Mouse (Mus musculus) cortical plate, adult 2 months (tissue): Measurements from ENCODE around the gene Ndufb8. TPM values are rescaled to one million over a fixed set of nuclear protein-coding genes. Genes with fewer than 3 reads are reported as not detected.

Experiments
- H3K27ac ChIP-seq: fragments of 200-500 bp; 2 replicates; pipeline ENCODE4 v1.5.1; 2012; ENCODE audit warnings: low read length, control low read depth, inconsistent platforms; ENCODE audit not compliant: insufficient read depth
- H3K4me1 ChIP-seq: fragments of 200-500 bp; 2 replicates; pipeline ENCODE4 v1.6.1; 2011; ENCODE audit warnings: low read length; ENCODE audit not compliant: control insufficient read depth, insufficient read depth
- H3K4me3 ChIP-seq: fragments of 200-500 bp; 2 replicates; pipeline ENCODE4 v1.5.1; 2011; ENCODE audit warnings: mild to moderate bottlenecking, low read length, control low read depth; ENCODE audit not compliant: insufficient read depth
- CTCF ChIP-seq: fragments of 200-500 bp; IDR thresholded peaks from 2 replicates; pipeline ENCODE4 v1.5.1; 2011; ENCODE audit warnings: mild to moderate bottlenecking, control low read depth, low read length; ENCODE audit not compliant: insufficient read depth; ENCODE audit errors: extremely low read depth
- POLR2A ChIP-seq: fragments of 200-500 bp; IDR thresholded peaks from 2 replicates; pipeline ENCODE4 v1.6.1; 2011; ENCODE audit warnings: mild to moderate bottlenecking, low read length, control low read depth; ENCODE audit not compliant: insufficient read depth; ENCODE audit errors: extremely low read depth
- polyA plus RNA-seq: library from polyadenylated mRNA; depleted of rRNA; stranded (reverse); fragments of >200 nt; gene quantifications from 2 replicates; pipeline ENCODE4 v1.2.3, GENCODE M21; 2012

Ndufb8 gene
- polyA plus RNA-seq, 1 experiment: 586 TPM

DNA sequence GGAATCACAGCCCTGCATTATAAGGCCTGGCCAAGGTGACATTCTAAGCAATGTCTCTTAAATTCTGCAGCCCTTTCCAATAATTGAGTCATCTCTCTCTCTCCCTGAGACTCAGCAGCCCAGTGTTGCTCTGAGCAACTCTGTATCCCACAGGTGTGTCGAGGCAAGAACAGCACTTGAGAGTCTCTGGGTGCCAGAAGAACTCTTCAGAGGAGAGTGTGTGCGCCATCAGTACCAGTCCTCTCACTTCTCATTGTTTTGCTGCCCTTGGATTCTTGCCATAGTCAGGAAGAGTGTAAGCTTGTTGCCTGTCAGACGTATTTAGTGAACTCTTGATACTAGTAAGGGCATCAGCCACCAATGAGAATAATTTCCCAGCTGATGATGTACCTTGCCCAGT lies 12.5 kb upstream of the Ndufb8 start:
- no peak overlapping the region for H3K4me3 ChIP-seq

DNA sequence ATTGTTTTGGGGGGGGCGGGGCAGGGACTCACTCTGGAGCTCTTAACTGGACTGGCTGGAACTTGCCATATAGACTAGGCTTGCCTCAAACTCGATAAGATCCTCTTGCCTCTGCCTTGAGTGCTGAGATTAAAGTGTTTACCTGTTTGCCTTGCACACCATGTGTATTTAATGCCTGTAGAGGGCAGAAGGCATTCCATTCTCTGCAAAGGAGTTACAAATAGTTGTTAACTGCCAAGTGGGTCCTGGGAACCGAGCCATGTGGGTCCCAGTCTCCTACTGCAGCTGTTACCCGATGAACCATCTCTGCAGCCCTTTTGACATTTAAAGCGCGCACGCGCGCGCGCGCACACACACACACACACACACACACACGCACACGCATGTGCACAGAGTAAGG lies 8.8 kb upstream of the Ndufb8 start:
- Histone ChIP-seq H3K4me1 (peaks cover 3% of the 10 kb centered on the region; the same call in 1 of the 2 replicates), H3K4me3 (no peak overlapping the region), H3K27ac (no peak overlapping the region)
- TF ChIP-seq POLR2A (no peak), CTCF (no peak)

More for the DNA sequence above, 12.5 kb upstream of the Ndufb8 start:
- Histone ChIP-seq H3K4me1 (peaks cover 3% of the 10 kb centered on the region; the same call in 1 of the 2 replicates), H3K27ac (no peak overlapping the region)
- TF ChIP-seq CTCF (no peak), POLR2A (no peak)

DNA sequence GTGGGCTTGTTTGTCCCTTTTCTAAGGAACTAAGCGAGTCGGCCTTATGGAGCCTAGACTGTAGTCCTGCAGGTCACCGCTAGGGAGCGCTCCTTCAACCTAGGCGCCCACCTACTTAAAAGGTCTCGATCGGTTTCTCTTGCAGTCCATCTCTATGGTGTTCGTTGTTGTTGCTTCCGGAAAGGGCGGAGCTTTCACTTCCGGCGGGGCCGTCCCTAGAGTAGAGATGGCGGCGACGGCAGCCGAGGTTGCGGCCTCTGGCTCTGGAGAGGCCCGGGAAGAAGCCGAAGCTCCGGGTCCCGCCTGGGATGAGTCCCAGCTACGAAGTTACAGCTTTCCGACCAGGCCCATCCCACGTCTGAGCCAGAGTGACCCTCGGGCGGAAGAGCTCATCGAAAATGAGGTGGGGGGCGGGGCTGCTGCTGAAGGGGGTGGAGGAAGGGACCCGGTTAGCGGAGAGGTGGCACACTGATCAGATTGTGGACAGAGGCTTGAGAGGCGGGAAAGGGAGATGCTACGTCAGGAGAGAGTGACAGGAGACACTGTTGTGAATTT lies 7.5 kb upstream of the Ndufb8 start, which contains the start of gene Hif1an:
TSS of gene Hif1an (plus strand) at position 199 of the 555 bp plus-strand sequence.
- Histone ChIP-seq H3K27ac (no peak within 1 kb of the TSS), H3K4me3 (peak within 1 kb of the TSS; percentile 90), H3K4me1 (peaks cover 3% of the 10 kb centered on the region; the same call in 1 of the 2 replicates)
- TF ChIP-seq POLR2A (peak; percentile 37; the same call in 1 of the 2 replicates), CTCF (peak; percentile 80)

DNA sequence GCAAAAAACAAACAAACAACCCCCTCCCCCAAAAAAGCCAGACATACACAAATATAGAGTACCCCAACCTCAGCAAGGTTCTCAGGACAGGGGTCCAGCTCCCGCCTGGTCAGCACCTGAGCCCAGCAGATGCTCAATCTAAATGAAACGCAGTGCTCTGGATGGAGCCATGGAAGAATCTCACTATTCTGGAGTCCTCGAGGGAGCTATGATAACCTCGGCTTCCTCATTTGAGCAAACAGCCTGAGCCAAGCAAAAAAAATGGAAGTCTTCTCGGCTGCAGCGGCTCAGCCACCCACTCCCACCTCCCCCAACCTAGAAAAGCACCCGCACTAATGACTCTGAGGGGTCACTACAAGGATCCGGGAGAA lies 765 bp downstream of the Ndufb8 start:
- Histone ChIP-seq H3K4me3 (peak overlapping the region; percentile 99), H3K4me1 (no peaks in the 10 kb centered on the region), H3K27ac (peak overlapping the region; percentile 76; the same call in 1 of the 2 replicates)
- TF ChIP-seq POLR2A (no peak), CTCF (no peak)

DNA sequence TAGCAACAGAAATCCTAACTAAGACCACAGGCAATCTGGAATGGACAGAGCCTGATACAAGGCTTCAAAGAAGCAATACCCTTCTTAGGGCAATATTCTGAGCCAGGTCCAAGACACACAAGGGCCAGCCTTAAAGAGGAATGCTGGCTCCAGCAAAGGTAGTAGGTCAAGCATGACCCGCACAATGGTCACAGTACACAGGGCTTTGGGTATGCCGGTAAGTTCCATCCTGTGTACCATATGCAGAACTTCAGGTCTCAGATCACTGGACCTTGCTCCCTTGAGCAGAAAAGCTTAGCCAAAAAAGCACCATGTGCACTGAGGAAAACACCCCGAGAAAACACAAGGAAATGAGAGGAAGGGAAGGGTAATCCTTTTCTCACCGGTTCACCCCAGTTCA lies 2.0 kb downstream of the Ndufb8 start:
- Histone ChIP-seq H3K4me1 (no peaks in the 10 kb centered on the region), H3K4me3 (peak overlapping the region; percentile 99; the same call in 1 of the 2 replicates)
- no peak for TF ChIP-seq CTCF
- no peak for TF ChIP-seq POLR2A

DNA sequence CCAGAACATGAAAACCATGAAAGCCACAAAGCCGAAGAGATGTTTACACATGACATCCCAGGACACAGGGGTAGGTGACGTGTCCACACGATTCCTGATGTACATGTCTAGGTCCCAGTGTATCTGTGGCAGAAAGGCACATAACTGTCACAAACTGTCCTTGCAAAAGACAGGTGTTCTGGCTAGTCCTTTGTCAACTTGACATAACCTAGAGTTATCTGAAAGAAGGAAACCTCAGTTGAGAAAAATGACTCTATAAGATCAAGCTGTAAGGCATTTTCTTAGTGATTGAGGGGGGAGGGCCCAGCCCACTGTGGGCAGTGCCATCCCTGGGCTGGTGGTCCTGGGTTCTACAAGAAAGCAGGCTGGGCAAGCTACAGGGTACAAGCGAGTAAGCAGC lies 2.5 kb downstream of the Ndufb8 start, which contains the start of gene Gm20538:
TSS of gene Gm20538 (minus strand) at position 101 of the 400 bp plus-strand sequence.
- Histone ChIP-seq H3K4me3 (peak within 1 kb of the TSS; percentile 99; the same call in 1 of the 2 replicates), H3K4me1 (no peaks in the 10 kb centered on the region), H3K27ac (no peak within 1 kb of the TSS)
- no peak for TF ChIP-seq CTCF
- TF ChIP-seq POLR2A: no peak

More for the DNA sequence above, 2.0 kb downstream of the Ndufb8 start:
- H3K27ac ChIP-seq: no peak overlapping the region

DNA sequence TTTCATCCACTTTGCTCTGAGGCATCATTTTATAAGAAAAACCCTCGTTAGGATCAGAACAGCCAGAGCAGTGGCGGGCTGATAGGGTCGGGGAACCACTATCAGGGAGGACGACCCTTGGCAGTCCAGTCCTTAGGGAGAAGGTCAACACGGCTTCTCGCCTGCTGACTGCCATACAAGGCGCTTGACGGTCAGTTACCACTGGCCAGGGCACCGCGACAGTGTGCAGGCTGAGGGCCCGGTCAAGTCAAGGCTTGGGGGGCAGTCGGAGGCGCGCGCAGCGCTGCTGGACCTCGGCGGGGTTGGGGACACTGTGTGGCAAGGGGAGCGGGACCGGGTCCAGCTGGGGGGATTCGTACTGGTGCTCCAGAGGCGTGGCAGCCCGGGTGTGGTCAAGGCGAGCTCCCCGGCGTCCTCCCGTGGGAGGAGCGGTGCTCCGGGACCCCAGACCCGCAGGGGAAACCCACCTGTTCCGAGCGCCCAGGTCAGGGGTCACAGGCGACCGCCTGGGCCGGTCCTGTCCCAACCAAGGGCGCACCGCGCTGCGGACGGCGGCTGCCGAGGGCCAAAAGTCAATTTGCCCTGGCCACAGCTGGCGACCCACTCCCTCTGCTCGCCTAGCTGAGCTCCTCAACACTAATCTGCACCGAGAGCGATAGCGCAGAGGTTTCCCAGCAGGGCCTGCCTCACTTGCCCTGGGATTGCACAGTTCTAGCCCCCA lies 9.8 kb downstream of the Ndufb8 start, which contains the start of gene Sec31b:
TSS of gene Sec31b (minus strand) at position 544 of the 721 bp plus-strand sequence.
- Histone ChIP-seq H3K4me1 (no peaks in the 10 kb centered on the region), H3K27ac (no peak within 1 kb of the TSS), H3K4me3 (peak within 1 kb of the TSS; percentile 27; the same call in 1 of the 2 replicates)
- TF ChIP-seq CTCF (no peak), POLR2A (no peak)

DNA sequence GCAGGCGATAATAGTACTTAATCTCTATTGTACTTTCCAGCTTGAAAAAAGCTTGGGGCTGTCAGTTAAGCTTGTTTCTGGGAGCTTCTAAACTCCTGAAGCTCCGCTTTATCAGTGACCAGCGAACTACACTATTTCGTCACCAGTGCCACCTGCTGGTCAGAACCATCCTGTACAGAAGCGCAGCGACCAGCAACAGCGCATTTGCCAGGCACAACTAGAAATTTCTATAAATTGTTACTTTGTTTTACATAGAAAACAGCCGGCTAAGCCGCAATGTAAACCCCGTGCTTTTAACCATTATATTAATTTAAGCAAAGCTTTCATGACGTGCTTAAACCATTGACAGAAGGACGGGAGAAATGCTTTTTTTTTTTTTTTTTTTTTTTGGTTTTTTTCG lies 10.5 kb downstream of the Ndufb8 start:
- H3K4me3 ChIP-seq: no peak overlapping the region
- no peak overlapping the region for H3K27ac ChIP-seq
- TF ChIP-seq CTCF (peak; percentile 81), POLR2A (no peak)
- H3K4me1 ChIP-seq: no peaks in the 10 kb centered on the region

DNA sequence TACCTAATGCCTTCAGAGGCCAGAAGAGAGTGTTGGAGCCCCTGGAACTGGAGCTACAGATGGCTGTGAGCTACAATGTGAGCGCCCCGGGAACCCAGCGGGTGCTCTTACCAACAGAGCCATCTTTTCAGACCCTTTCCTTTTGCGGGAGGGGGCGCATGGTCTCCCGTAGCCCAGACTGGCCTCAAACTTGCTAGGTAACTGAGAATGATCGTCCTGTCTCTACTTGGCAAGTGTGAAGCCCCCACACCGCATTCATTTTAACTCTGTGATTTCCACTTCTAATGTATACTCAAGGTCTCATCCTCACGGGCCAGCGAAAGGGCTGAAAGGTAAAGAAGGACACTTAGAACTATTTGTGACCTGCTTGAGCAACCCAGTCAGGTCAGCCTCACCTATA lies 10.9 kb downstream of the Ndufb8 start:
- Histone ChIP-seq H3K4me3 (no peak overlapping the region), H3K27ac (no peak overlapping the region), H3K4me1 (no peaks in the 10 kb centered on the region)
- TF ChIP-seq CTCF: no peak
- no peak for TF ChIP-seq POLR2A
